Mouse (Mus musculus) frontal cortex, adult (tissue): ENCODE measurements at regions not wholly inside any gene's neighbourhood (a gene's known extent, or its start where the extent isn't known, plus 50 kb on each side); places are given as distances from the start of the nearest gene placed in this dataset.

ENCODE experiments used
- ATAC-seq: cut with Nextera tagmentation; 2 replicates; pipeline ENCODE4 v1.9.2; 2017; ENCODE audit warnings: mild to moderate bottlenecking, moderate library complexity, mixed read lengths; ENCODE audit not compliant: low TSS enrichment

- ATAC-seq, result no peak
Measured at GRCm38 (mm10) chr1:90668787-90669186, 66.0 kb downstream of the Cops8 start.

DNA sequence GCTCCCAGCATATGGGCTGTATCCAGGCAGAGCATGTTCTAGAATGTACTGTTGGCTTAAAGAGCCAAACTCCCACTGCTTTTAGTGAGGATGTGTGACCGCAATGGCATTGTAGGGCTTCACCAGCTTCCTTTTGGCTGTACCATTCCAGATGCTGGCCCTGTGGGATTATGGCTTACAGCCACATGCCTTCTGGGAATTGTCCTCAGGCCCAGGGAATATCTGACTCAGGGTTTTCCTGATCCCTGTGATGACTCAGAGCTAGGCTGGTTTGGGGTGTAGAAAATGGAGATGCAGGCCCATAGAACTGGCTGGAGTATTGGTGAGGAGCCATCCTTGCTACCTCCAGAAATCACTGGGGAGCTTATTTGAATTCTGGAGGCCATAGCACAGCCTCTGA is 66.5 kb downstream of the Cops8 start:
- ATAC-seq, result no peak

DNA sequence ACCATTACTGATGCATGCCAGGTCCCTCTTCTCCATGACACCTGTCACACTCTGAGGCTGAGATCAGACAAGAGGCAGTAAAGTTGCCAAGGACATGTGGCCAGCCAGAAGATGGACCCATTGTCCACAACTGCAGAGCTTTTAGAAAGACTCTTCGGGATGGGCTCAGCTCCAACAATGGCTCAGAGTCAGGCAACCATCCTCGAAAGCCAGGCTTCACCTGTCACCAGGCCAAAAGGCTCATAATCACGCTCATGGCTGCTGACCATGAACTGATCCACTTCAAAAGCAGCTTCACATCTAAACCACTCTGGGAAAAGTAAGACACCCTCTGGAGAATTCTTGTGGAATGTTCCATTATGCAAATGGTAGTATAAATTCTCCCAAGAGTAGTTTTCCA is 67.6 kb downstream of the Cops8 start:
- ATAC-seq, result no peak

DNA sequence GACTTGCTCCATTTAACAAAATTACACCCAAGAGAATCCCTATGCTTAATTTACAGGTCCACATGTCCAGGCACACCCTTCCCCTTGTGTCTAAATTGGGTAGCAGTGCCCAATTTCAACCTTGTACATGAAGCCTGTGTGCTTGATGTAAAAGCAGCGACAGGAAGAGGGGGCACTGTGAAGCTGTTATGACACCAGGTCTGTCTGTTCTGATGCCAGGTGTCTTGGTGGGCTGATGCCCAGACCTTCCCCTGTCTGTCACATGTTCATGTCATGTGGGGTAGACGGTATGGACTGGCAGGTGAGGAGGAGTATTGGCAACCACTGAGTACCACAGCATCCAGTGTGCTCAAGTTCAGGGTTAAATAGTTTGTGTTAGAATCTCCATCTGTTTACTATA is 71.0 kb downstream of the Cops8 start:
- ATAC-seq, result no peak

GRCm38 (mm10) chr1:90676192-90677006 is 73.6 kb downstream of the Cops8 start:
- no peak; the same call in 1 of the 2 replicates for ATAC-seq

DNA sequence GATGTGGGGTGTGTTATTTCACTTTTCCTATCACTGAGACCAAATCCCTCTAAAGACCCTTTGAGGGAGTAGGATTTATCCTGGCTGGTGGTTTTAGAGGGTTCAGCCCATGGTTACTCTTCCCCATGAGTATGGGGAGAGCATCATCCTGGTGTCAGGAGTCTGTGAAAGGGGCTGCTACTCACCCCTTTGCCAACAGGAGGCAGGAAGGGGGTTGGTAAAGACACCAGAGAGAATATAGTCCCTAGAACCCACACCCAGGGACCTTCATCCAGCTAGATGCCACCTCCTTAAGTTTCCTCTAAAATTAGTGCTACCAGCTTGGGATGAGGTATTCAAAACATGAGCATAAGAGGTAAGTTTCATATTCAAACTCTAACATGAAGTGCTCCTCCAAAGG is 74.4 kb downstream of the Cops8 start:
- ATAC-seq, result no peak

DNA sequence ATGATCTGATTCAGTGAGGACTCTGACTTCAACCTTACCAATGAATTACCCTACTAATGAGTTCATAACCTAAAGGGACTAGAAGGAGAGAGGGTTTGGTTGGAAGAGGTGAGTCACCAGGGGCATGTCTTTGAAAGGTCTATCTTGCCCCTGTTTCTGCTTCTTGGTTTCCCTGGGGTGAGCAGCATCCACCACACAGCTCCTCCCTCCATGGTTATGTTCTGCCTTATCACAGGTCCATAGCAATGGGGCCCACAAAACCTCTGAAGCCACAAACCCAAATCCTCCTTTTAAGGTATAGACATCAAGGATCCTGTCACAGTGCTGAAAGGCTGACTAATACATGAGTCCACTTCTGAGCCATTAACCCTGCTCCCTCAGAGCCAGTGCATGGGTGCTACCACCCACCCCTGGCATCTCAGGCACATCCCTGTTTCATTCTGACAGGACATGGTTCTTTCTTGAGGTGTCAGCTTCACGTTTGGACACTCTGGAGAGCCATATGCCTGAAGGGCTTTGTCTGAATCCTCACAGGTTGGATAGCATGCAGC is 74.9 kb downstream of the Cops8 start:
- no peak for ATAC-seq

DNA sequence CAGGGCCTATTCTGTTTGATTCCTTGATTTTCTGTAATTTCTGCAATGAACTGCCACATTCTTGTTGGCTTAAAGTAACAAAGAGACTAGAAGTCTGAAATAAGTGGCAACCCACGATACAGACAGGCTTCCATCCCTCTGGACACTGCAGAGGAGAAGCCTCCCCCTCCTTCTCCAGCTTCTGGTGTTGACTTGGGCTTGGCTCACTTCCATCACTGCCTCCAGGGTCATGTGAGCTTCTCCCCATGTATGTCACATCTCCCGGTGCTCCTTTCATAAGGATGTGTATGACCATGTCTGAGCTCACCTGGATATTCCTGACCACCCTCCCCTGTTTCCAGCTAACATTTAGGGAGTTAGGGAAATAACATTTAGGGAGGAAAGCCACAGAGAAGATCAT is 75.6 kb downstream of the Cops8 start:
- no peak for ATAC-seq

DNA sequence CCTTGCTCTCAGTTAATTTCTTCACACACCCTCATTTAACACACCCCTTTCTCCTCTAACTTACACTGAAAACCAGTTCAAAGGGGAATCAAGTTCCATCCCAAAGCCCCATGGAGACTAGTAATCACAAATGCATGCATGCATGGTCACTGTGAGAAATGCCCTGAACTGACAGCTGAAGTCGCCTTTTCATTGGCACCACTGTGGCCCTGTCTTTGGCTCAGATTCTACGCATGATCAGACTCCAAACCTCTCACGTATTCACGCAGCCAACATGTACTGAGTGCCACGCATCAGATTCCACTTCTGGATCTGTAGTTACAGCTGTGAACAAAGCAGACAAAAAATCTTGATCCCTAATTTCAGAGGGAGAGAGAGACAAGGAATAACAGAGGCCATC is 85.3 kb downstream of the Cops8 start:
- no peak for ATAC-seq

GRCm38 (mm10) chr1:90690591-90691116 is 87.9 kb downstream of the Cops8 start:
- peak; percentile 94 for ATAC-seq

GRCm38 (mm10) chr1:90691157-90691594 is 88.4 kb downstream of the Cops8 start:
- peak; percentile 81 for ATAC-seq

- ATAC-seq, result no peak
Measured at GRCm38 (mm10) chr1:90692851-90693250, 90.1 kb downstream of the Cops8 start.

DNA sequence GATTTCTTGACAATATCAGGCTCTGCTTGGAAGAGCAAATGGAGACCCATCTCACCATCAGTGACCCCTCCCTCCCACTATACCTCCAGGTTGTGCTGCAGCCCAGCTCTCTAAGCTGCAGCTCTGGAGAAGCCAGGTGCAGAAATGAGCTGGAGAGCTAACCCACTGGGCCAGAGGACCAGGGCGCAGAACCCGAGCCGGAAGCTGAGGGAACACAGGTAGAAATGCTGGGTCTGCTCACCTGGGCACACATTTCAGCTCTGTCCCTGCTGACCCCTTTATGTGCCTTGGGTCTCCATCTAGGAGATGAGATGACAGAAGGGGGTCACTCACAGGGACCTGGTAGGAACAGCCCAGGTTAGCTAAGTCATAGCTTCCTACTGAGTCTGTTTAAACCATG is 92.0 kb downstream of the Cops8 start:
- ATAC-seq, result no peak

GRCm38 (mm10) chr1:90695166-90695749 is 92.5 kb downstream of the Cops8 start:
- ATAC-seq, result no peak

DNA sequence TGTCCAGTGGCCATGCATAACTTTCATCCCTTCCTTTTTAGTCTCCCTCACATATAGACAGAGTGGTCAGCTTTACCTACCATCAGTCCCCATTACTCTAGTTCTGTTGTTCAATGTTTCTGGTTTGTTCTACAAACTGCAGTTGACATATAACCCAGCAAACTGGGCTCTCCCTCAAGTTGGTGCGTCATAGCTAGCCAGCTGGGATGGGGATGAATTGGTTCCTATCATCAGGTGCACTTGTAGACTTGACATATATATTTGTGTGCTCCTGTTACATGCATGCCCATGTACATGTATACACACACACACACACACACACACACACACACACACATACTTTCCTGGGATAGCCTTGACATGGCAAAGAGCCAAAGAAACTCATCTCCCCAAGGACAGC is 93.2 kb downstream of the Cops8 start:
- no peak for ATAC-seq

- ATAC-seq, result no peak
Measured at GRCm38 (mm10) chr1:90697056-90697596, 94.3 kb downstream of the Cops8 start.

DNA sequence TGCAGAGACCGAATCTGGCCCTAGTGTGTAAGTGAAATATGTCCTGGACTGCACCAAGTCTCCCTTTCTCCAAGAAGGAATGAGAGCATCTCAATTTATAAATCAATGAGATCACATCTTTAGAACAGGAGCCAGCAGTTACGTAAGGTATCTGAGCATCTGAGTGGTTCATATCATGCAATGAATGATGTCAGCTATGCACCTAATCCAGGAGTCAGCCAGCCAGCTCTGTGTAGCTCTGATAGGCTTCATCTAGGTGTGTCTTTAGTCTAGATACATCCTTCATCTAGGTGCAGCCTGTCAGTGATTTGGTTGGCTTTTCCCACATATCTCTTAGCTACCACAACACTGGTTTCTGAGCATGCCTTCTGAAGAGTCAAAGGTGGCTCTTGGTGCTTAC is 95.8 kb downstream of the Cops8 start:
- no peak for ATAC-seq

DNA sequence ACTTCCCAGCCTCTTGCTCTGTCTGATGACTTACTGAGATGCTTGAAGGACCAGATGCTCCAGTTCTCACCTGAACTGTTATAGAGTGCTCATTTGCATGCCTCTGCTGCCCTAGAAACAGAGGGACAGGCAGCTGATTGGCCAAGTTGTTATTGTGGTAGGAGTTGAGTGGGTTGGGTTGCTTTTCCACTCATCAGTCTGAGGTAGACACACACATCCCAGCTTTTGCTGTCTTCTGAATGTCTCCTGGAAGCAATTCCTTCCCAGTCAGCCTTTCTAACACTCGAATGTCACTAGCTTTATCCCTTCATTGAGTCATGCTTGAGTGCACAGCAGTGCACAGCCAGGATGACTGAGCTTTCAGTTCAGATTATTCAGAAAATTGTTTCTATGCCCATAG is 99.0 kb downstream of the Cops8 start:
- peak; percentile 73; the same call in 1 of the 2 replicates for ATAC-seq

DNA sequence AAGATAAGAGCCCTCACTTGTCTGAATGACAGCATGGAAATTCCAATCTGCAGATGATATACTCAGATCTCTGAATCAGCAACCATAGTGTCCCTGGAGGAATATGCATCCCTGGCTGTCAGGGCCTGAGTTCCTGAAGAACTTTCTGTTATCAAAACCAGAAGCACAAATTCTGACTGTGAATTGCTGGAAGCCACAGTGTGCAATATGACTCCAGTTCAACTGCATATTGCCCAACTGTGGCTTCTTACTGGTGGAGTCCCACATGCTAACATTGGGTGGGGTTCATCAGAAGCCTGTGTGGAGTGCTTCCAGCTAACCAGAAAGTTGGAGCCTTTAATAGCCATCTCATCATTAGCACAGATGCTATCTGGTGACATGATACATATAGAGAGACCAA is 103.6 kb downstream of the Cops8 start:
- no peak for ATAC-seq

DNA sequence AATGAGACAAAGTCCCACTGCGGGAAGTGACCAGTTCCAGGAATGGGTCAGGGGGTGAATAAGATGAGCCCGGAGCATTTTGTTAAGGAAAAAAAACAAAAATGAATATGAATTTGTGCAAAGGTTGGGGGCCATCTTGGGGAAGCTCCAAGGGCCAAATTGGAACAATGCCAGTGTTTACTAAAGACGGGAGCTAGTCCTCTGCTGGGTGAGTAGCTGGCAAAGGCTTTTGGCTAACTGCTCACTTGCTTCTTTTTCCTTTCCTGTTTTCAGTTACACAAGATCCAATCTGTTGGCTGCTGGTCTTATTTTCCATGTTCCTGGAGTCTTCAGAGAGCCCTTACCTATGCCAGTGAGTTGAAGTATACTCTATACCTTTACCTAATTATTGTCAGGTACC is 107.0 kb downstream of the Cops8 start:
- ATAC-seq, result no peak

GRCm38 (mm10) chr1:90710566-90710965 is 107.8 kb downstream of the Cops8 start:
- ATAC-seq, result no peak

DNA sequence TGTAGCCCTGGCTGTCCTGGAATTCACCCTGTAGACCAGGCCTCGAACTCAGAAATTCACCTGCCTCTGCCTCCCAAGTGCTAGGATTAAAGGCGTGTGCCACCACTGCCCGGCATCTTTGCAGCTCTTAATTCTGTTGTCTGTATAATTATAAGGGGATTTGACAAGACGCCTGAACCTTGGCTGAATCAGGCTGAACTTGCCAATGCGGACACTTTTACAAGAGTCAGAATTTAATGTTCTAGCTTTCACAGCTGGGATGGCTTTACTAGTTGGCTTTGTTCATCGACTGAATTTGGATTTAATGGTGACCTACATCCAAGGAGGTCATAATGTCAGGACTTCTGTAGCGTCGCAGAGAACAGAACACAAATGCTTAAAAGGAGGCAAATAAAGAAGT is 108.3 kb downstream of the Cops8 start:
- no peak for ATAC-seq
